Mouse (Mus musculus) E14TG2a.4 (cell line): ENCODE measurements around the gene Cnn1.

ENCODE experiments used
- CTCF ChIP-seq: conservative IDR thresholded peaks from 2 replicates; pipeline ENCODE4 v1.5.1; 2014; ENCODE audit warnings: low read length
- NANOG ChIP-seq: IDR thresholded peaks from 2 replicates; pipeline ENCODE4 v1.6.1; 2014; ENCODE audit warnings: borderline replicate concordance, low read length, mixed read lengths
- POU5F1 ChIP-seq: IDR thresholded peaks from 2 replicates; pipeline ENCODE4 v1.6.1; 2014; ENCODE audit warnings: low read length, borderline replicate concordance

- no peak for TF ChIP-seq CTCF
- no peak for TF ChIP-seq POU5F1
- TF ChIP-seq NANOG = no peak
These were observed 20.5 kb downstream of the Cnn1 start for GRCm38 (mm10) chr9:22119543-22119942.
